Mouse (Mus musculus): ENCODE data around the gene Ralgps1.

DNA sequence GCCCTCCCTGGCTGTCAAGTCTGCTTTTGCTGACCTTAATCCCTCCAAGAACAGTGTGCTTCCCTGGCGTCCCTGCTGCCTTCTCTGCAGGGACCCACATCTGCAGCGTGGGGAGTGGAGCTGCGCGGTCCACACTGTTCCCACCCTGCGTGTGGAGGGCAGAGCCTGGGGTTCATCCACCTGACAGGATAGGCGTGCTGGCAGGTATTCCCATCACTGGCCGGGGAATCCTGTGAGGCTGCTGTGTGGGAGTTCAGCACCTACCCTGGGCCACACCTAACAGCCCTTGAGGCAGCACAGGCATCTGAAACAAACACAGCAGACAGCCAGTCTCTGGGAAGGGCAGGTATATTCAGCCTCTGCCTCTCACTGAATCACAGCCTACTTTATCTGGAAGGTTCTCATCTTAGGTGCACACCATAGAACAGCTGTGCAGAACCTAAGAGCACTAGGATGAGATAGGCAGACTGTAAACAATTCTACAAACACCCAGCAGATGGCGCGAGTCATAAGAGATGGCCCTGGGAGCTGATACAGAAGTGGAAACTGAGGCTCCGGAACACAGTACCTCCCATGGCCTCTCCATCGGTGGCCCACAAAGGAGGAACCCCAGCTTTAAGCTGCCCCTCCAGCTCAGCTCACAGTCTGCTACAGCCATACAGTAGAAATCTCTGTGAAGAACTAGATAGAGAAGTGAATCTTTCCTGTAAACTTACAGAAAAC is 152.2 kb downstream of the Ralgps1 start:
- TF ChIP-seq GATA1 (IDR thresholded peaks at IDR 0.05; ENCODE audit: borderline replicate concordance, low read length) (no peak), FLI1 (IDR thresholded peaks at IDR 0.05; ENCODE audit: low read length) (no peak)
